Mouse (Mus musculus) heart, adult 2 months (tissue): ENCODE data around the gene Cd276.

Experiments used
- CTCF ChIP-seq: fragments of 200-600 bp; IDR thresholded peaks from 2 replicates; pipeline ENCODE4 v1.8.1; 2022; ENCODE audit warnings: antibody characterized with exemption, mild to moderate bottlenecking, moderate library complexity
- EP300 ChIP-seq: fragments of 200-500 bp; IDR thresholded peaks from 2 replicates; pipeline ENCODE4 v1.6.1; 2011; ENCODE audit warnings: low read depth, low read length, control low read depth; ENCODE audit not compliant: insufficient read depth
- POLR2A ChIP-seq: fragments of 200-500 bp; IDR thresholded peaks from 2 replicates; pipeline ENCODE4 v1.6.1; 2011; ENCODE audit warnings: mild to moderate bottlenecking, low read depth, low read length, control low read depth; ENCODE audit not compliant: insufficient read depth

GRCm38 (mm10) chr9:58525108-58525507 lies 30.1 kb downstream of the Cd276 start:
- TF ChIP-seq CTCF = no peak
- TF ChIP-seq POLR2A = no peak
- no peak for TF ChIP-seq EP300
